Mouse (Mus musculus): ENCODE measurements around the gene Hmgb3.

Hmgb3 gene

DNA sequence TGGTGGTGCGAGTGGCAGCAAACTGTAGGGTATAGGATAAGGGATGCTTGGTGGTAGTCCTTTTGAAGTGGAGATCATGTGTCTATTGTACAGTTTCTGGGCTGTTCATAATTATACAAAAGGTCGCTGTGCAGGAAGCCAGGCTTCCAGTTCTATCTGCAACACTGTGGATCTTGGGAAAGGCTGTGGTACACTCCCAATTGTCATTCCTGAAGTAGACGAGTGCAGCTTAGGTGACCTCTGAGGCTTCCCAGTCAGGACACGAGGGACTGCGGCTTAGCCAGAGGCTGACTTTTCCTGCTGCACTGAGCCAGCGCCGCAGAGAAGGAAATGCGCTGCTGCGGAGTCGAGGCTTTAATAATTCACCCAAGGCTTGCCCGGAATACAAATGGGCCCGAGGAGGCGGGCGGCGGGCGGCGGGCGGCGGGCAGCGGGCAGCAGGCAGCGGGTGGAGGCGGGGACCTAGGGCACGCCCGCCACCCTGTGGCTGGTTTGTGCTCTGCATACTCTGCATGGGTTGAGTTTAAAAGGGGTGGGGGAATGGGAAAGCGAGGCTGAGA is 45.4 kb downstream of the Hmgb3 start:
- peak; percentile 58 for DNase-seq

Measured in lung, postnatal 14 days (tissue).